ENCODE assay signal across 19 mouse cellular contexts in the genomic region with DNA sequence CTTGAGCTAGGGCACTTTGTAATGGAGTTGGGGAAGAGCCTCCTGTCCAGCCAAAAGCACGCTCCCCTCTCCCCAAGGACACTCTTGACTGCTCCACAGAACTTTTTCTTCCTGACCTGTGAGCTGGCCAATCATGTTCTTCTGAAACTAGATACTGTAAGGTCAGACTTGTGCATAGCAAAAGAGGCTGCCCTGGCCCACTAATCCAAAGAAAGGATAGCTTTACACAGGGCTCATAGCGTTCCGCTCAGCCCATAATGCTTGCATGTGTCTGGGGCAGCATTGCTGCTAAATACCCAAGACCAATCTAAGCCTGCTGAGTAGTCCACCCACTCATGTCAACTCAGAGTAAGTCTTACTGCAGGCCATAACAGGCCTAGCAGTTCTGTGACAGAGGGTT.
"Had no signal": no experiment of that assay in that cellular context is flagged by ENCODE, and none has a peak within 500 bp of the region (broad histone marks: within the 10 kb centered on the region; RNA-seq: fewer than 3 reads in every experiment).

No protein-coding gene starts in this region.

- H3K9ac ChIP-seq: lung, embryonic 14.5 days; midbrain, embryonic 12.5 days; neural tube, embryonic 13.5 days; neural tube, embryonic 15.5 days had no signal

- H3K4me1 ChIP-seq: midbrain, embryonic 10.5 days; midbrain, embryonic 12.5 days; neural tube, embryonic 13.5 days; neural tube, embryonic 15.5 days had no signal

- H3K4me2 ChIP-seq: lung, embryonic 14.5 days; midbrain, embryonic 12.5 days; neural tube, embryonic 13.5 days; neural tube, embryonic 15.5 days had no signal

- H3K4me3 ChIP-seq: midbrain, embryonic 10.5 days; midbrain, embryonic 12.5 days; myocyte; neural tube, embryonic 13.5 days; neural tube, embryonic 15.5 days had no signal

- H3K27me3 ChIP-seq: midbrain, embryonic 12.5 days; neural tube, embryonic 13.5 days; neural tube, embryonic 15.5 days had no signal

- H3K27ac ChIP-seq: midbrain, embryonic 10.5 days; midbrain, embryonic 12.5 days; neural tube, embryonic 13.5 days; neural tube, embryonic 15.5 days had no signal

- ATAC-seq: midbrain, embryonic 16.5 days had no signal

- H3K9me3 ChIP-seq: midbrain, embryonic 10.5 days; midbrain, embryonic 12.5 days; neural tube, embryonic 13.5 days; neural tube, embryonic 15.5 days had no signal

- H3K36me3 ChIP-seq: midbrain, embryonic 10.5 days; midbrain, embryonic 12.5 days; neural tube, embryonic 13.5 days; neural tube, embryonic 15.5 days had no signal

- DNase-seq: lung, adult 18-20 months; lung, embryonic 14.5 days; lung, postnatal 10 days; lung, postnatal 4 days; midbrain, embryonic 14.5 days; retina, postnatal 1 day; right cerebral cortex, adult 18-20 months; right cerebral cortex, postnatal 25 days; right cerebral cortex, postnatal 4 days; spleen, adult 18-20 months; thymus, adult 18-20 months; thymus, postnatal 14 days; thymus, postnatal 36 days had no signal
